Mouse (Mus musculus) heart, adult 18-20 months (tissue): ENCODE measurements around the gene Zfp706. TPM values are rescaled to one million over a fixed set of nuclear protein-coding genes. Genes with fewer than 3 reads are reported as not detected.
A peak's percentile ranks its signal among the peaks of the same experiment; 100 is the strongest.

Source experiments
- DNase-seq, 2 experiments: peaks; one replicate each; pipeline ENCODE4 v3.0.0; 2021 to 2022; ENCODE audit warnings: mixed read lengths in 1 of 2
- total RNA-seq, 2 experiments: library from RNA; stranded (reverse); gene quantifications; 2 replicates each; pipeline ENCODE4 v1.2.3; 2021

Zfp706 gene
- total RNA-seq, 2 experiments from 2014 or later, result 196 to 224 TPM

- no peak for DNase-seq
Measured at GRCm38 (mm10) chr15:37011316-37011715, 3.7 kb upstream of the Zfp706 start.

DNA sequence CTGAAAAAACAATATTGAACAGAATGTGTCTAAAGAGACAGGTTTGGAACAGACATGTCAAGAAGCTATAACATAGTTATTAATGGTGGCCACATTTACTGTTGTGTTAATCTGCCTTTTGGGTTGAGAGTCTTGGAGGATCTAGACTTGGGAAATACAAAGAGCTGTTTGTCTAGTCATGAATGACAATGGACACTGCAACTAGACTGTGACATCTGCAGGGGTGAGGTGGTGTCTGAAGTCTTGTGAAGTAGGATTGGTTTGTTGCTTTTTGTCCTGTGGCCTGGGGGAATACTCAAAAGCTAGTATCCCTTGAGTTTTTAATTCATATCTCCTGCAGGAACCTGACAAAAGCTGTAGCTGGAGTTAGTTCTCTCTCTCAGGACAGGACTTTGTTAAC is 973 bp upstream of the Zfp706 start:
- no peak for DNase-seq

DNA sequence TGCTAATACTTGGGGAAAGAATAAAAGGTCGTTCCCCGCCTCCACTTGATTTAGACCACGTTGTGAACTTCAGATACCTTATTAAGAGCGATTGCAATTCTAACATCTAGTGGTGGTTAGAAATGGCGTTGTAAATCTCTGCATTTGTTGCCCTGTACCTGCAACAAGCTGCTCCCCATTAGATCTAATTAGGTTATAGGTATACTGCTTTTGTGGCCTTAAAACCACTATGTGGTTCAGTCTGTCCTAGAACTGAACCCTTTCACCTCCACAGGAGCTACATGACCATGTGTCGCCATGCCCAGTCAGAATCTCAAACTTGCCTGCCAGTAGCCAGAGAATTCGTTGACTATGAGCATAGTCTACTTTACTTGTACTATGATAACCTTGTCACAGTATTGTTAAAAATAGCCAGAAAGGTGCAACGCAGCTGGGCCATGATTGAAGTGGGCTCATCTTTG is 416 bp upstream of the Zfp706 start:
- DNase-seq, result peak in 1 of 2 experiments; percentile 35

- peak; percentile 55 to 65 for DNase-seq
Measured at GRCm38 (mm10) chr15:37006475-37007164, 953 bp downstream of the Zfp706 start.

DNA sequence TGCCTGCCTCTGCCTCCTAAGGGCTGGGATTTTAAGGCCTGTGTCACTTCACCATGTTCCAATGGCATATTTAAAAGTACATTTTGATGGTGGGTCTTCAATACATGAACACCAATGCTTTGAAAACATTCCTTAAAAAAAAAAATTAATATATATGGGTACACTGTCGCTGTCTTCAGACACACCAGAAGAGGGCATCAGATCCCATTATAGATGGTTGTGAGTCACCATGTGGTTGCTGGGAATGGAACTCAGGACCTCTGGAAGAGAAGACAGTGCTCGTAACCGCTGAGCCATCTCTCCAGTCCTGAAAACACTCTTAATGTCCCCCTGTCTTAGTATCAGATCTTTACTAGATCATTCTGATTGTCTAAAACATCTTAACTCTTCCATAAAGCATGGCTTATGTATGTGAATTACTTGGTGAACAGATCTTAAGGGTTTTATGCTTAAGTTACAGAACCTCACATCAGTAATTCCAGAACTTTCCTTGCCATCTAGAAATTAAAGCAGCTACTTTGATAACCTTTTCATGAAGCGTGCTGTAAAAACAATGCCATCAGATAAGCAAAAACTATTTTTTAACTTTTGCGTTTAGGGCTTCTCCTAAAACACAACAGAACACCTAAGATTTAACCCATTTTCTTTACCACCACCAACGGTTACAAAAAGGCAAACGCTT is 1.6 kb downstream of the Zfp706 start:
- no peak for DNase-seq

GRCm38 (mm10) chr15:37004858-37005257 is 2.7 kb downstream of the Zfp706 start:
- no peak for DNase-seq

DNA sequence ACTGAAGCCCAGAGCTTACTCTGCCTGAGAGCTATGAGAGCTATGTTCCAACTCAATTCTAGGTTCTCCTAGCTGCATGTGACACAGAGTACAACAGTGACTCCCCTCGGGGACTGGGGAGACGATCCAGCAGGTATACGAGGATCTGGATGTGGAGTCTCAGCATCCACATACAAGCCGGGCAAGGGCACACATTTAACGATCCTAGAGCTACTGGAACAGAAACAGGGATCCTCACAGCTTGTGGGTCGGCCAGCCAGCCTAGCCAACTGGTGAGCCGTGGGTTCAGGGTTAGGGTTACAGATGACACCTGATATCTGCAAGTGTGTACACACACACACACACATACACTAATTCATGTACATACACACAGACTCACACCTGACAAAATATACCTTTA is 5.3 kb downstream of the Zfp706 start:
- no peak for DNase-seq

GRCm38 (mm10) chr15:36999602-37000001 is 8.0 kb downstream of the Zfp706 start:
- peak; percentile 57 to 79 for DNase-seq

DNA sequence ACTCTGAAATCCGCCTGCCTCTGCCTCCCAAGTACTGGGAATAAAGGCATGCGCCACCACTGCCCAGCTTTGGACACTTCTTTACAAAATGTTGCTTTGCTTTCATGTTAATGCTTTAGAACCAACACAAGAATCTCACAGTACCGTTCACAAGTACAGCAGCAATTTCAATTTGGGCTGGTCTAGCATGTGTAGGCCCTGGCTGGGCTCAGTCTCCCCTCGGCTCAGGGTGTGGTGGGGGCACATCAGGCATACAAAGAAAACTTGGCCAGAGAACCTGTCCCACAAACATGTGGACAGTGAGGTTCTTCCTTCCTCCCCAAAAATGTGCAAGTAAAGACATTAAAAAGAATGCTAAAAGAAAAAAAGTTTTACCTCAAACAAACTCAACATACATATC is 12.4 kb downstream of the Zfp706 start:
- DNase-seq, result no peak

DNA sequence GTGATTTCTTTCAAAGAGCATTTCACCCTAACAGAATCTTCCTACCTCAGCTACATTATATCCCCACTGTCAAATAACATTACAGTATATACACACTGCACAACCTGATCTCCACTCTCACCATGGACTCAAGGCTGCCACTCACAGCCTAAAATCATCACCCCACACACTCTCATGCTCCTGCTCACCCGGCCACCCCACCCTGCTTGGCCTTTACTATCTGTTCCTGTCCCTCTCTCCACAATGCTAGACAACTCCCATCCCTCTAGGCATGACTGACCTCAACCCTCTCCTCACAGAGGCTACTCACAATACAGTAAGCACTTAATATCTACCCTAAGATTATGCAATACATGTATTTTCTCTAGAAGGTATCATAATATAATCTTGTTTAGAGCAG is 12.9 kb downstream of the Zfp706 start:
- DNase-seq, result no peak

GRCm38 (mm10) chr15:36993435-36994178 is 14.0 kb downstream of the Zfp706 start:
- no peak for DNase-seq

GRCm38 (mm10) chr15:36991353-36991752 is 16.2 kb downstream of the Zfp706 start:
- peak in 1 of 2 experiments; percentile 14 for DNase-seq

DNA sequence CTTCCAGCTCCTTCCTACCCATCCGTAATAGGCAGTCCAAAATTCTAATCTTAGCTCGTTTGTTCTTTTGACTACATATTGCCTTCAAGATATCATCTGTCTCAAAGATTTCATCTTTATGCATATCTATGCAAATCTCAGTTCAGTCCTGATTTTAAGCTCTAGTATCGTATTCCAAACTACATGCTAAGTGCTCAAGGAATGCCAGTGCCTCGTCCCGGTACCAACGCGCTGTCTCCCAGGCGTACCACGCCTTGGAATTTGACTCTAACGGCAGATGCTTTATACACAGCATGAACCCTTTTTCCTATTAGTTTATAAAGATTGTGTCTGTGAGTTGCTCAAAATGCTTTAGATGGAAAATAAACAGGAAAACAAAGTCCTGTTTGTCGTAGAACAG is 17.7 kb downstream of the Zfp706 start:
- DNase-seq, result no peak

DNA sequence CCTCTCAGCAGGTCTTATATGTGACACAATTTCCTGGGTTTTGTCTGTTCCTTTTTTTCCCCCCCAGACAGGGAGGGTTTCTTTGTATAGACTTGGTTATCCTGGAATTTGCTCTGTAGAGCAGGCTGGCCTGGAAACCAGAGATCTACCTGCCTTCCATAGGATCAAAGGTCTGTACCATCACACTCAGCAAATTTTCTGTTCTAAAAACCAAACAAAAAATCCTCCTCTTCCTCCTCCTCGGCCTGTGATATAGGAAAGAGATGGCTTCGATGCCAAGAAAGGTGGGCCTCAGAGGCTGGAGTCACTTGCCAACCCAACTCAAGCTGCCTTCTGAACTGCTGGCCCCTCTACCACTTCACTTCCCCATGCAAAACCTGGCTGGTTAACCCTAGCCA is 18.9 kb downstream of the Zfp706 start:
- no peak for DNase-seq

DNA sequence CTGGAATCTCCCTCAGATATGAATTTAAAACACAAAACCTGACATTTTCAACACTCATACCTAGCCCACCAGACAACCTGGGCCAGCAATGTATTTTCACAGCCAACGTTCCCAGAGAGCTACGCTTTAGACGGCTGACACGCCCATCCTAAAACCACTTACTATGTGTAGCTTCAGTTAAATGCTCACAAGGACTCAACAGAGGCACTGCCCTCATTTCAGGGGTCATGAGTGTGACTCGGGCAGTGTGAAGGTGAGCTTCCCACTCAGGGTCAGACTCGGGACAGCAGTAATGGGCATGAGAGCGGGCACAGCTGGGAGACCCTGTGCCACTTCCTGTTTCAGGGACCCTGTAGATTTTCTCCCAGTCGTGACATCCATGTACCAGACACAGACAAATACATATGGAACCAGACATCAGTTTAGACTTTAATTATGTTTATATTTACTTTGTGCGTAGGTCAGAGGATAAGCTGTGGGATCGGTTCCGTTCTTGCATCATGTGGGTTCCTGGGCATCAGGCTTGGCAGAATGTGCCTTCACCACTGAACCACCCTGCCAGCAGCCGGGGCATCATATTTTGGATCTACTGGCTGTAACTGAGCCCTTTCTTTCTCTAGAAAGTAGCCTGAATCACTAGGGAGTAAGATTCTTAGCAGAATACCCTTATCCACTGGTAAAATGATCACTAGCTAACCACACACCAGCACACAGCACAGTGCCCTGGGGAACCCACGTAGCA is 19.4 kb downstream of the Zfp706 start:
- DNase-seq, result no peak

DNA sequence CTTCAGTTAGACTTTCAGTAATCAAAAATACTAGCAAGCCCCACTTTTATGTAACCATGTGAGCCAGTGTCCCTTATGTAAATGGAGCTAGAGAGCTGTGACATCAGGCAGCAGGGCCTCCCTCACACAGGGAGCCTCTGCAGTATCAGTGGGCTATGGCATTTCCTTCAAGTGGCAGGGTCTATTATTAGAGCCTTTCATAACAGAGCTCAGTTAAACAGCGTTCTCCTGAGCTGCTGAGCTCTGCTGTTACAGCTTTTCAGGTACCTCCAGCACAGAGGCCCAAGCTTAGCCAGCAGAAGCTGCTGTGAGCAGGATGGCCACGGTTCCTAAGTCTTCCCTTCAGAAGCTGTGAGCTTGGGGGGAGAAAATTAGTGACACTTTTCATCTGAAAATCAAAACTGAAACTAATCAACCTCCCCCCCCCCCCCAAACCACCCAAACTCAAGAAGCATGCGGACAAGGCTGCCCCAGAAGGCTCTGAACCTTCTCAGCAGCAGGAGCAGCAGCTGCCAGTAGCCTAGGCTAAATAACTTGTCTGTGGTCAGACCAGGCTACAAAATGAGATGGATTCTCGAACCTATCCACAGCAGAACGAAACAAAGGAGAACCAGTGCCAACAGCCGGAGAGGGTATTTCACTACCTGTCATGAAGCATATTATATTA is 20.2 kb downstream of the Zfp706 start:
- peak in 1 of 2 experiments; percentile 63 for DNase-seq

GRCm38 (mm10) chr15:36985567-36985925 is 22.0 kb downstream of the Zfp706 start:
- DNase-seq, result no peak

DNA sequence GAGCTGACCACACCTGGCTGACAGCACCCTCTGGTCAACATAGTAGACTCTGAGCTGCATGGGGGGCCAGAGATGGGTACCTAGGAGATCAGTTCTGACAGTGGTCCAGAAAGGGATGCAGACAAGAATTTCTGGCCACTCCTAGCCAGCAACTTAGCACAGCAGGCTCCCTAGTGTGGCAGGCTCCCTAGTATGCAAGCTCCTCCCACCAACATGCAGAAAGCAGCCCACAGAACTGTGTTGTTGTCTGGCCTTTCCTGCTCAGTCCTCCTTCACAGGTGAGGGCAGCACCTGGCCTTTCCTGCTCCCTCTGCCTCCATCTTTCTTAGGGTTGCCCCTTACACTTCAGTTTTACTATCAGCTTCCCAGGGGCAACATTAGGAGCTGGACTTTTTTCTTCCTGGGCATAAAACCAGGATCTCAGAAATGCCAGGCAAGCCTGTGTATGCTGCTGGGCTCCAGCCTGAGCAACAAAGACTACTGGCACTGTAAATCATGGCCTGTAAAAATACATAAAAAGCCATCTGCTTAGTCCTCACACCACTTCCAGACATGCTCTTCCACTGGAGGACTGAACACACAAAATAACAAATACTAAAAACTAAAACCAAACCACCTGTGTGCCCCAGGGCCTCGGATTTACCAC is 22.5 kb downstream of the Zfp706 start:
- DNase-seq, result no peak

GRCm38 (mm10) chr15:36983455-36983854 is 24.1 kb downstream of the Zfp706 start:
- no peak for DNase-seq

GRCm38 (mm10) chr15:36980238-36980637 is 27.3 kb downstream of the Zfp706 start:
- no peak for DNase-seq

DNA sequence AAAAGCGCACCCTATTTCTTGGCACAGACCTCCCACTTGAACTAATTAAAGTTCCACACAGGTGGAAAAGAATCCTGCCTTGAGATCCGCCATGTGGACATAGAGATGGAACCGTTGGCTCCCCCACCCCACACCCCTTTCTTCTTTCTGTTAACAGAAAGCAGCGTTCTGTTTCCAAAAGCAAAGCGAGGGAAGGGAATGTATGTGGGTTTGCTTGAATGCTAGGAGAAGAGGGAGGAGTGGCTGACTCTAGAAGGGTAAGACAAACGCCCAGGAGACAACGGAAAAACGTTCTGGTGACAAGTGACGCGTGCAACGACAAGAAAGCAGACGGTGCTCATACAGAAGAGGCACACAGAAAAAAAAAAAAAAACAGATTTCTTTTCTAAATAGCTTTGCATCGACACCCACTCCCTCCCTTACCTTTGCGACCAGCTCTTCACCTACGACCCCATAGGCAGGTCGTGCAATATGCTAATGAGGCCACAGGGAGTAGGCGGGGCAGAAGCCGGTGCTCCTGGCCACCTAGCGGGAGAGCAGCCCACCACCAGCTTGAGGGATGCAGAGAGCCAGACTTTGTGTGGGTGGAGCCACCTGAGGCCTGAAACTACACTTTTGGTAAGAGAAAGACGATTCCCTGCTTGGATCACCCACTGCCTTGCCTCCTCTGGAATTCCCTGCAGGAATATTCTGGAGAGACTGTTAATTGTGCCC is 27.9 kb downstream of the Zfp706 start:
- peak in 1 of 2 experiments; percentile 27 for DNase-seq
